Mouse (Mus musculus) MN1 (cell line): ENCODE results near the gene Igfbp5.
A peak's percentile ranks its signal among the peaks of the same experiment; 100 is the strongest.

ENCODE experiments used
- DNase-seq: peaks from one replicate; pipeline ENCODE4 v3.0.0-alpha.2; 2016; ENCODE audit warnings: low spot score

Gene Igfbp5

GRCm38 (mm10) chr1:72842666-72843459, 31.8 kb downstream of the Igfbp5 start:
- DNase-seq = no peak

- no peak for DNase-seq
Measured at GRCm38 (mm10) chr1:72839791-72840190, 34.9 kb downstream of the Igfbp5 start.

- DNase-seq = no peak
Measured at GRCm38 (mm10) chr1:72839356-72839755, 35.3 kb downstream of the Igfbp5 start.

GRCm38 (mm10) chr1:72833563-72833962, 41.1 kb downstream of the Igfbp5 start:
- no peak for DNase-seq

GRCm38 (mm10) chr1:72832715-72833153, 42.0 kb downstream of the Igfbp5 start:
- peak; percentile 42 for DNase-seq

- DNase-seq = no peak
Measured at GRCm38 (mm10) chr1:72830485-72830884, 44.2 kb downstream of the Igfbp5 start.

- DNase-seq = no peak
Measured at GRCm38 (mm10) chr1:72828843-72829242, 45.8 kb downstream of the Igfbp5 start.

GRCm38 (mm10) chr1:72827411-72828315, 47.0 kb downstream of the Igfbp5 start:
- no peak for DNase-seq

GRCm38 (mm10) chr1:72826931-72827330, 47.8 kb downstream of the Igfbp5 start:
- DNase-seq = no peak

GRCm38 (mm10) chr1:72826446-72826845, 48.2 kb downstream of the Igfbp5 start:
- no peak for DNase-seq

- DNase-seq = no peak
Measured at GRCm38 (mm10) chr1:72825921-72826320, 48.8 kb downstream of the Igfbp5 start.

GRCm38 (mm10) chr1:72825286-72825685, 49.4 kb downstream of the Igfbp5 start:
- DNase-seq = no peak

GRCm38 (mm10) chr1:72824707-72825101, 50.0 kb downstream of the Igfbp5 start:
- peak; percentile 16 for DNase-seq

GRCm38 (mm10) chr1:72823751-72824706, 50.7 kb downstream of the Igfbp5 start, which contains the start of gene Igfbp2:
Gene Igfbp2, plus strand, starts transcription at chr1:72824503.
- DNase-seq = peak; percentile 13

GRCm38 (mm10) chr1:72822893-72823292, 51.8 kb downstream of the Igfbp5 start:
- no peak for DNase-seq

GRCm38 (mm10) chr1:72819995-72820394, 54.7 kb downstream of the Igfbp5 start:
- DNase-seq = no peak

GRCm38 (mm10) chr1:72815616-72816015, 59.1 kb downstream of the Igfbp5 start:
- no peak for DNase-seq

- no peak for DNase-seq
Measured at GRCm38 (mm10) chr1:72815184-72815583, 59.5 kb downstream of the Igfbp5 start.

- no peak for DNase-seq
Measured at GRCm38 (mm10) chr1:72813639-72814403, 60.9 kb downstream of the Igfbp5 start.

- DNase-seq = no peak
Measured at GRCm38 (mm10) chr1:72813089-72813638, 61.5 kb downstream of the Igfbp5 start.

- DNase-seq = no peak
Measured at GRCm38 (mm10) chr1:72811061-72811460, 63.6 kb downstream of the Igfbp5 start.
